Mouse (Mus musculus): ENCODE measurements around the gene Tbxa2r.

Tbxa2r gene

GRCm38 (mm10) chr10:81346453-81347067 is 18.0 kb downstream of the Tbxa2r start:
- no peak for DNase-seq (ENCODE audit: low spot score)

DNA sequence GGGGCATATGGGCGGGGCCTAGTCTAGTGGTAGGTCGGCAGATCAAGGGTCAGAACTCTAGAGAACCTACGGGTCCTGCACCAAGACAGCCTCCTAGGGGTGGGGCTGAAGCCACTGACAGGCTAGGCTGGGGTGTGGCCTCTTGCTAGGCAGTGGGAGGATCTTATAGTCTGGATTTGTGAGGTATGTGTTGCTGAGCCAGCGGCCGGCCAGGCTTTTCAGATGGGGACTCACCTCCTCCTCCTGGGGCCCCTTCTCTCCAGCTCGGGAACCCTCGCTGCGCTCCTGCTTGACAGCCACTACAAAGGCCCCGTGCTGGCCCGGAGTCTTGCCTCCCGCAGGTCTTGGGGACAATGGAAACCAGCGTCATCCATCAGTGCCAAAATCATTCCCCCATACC is 20.6 kb downstream of the Tbxa2r start:
- DNase-seq (ENCODE audit: low spot score): no peak

- no peak for DNase-seq (ENCODE audit: low spot score)
Observed at GRCm38 (mm10) chr10:81349961-81350350, 21.4 kb downstream of the Tbxa2r start.

DNA sequence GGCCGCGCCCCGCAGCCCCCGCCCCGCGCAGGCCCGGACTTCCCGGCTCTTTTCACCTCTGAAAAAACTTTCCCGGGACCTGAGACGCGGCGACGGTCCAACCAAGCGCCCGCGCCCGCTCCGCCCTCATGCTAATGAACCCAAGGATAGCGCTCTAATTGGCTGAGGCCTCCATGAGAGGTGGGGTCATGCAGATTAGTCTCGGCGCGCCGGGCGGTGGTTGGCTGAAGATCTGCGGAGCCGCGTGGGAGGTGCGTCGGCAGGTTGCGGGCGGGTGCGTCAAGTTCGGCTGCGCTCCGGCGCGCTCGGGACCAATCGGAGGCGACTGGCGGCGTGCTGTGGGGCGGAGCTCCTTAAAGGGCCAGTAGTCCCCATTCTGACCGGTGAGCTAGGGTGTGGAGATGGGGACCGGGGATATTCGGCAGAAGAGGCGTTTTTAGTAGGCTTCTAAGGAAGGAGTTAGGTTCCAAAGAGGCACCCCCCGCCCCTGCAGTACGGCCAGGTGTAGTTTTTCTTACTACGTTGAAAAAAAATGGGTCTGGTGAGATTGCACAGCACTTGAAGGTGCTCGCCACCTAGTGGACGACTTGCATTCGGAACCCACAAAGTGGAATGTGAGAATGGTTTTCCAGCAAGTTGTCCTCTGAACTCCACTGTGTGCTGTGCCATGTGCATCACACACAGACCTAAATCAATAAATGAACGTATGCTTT is 22.0 kb downstream of the Tbxa2r start, which contains the start of gene Hmg20b:
Gene Hmg20b (minus strand): TSS at position 130 of the 713 bp plus-strand sequence.
- peak; percentile 95 for DNase-seq (ENCODE audit: low spot score)

DNA sequence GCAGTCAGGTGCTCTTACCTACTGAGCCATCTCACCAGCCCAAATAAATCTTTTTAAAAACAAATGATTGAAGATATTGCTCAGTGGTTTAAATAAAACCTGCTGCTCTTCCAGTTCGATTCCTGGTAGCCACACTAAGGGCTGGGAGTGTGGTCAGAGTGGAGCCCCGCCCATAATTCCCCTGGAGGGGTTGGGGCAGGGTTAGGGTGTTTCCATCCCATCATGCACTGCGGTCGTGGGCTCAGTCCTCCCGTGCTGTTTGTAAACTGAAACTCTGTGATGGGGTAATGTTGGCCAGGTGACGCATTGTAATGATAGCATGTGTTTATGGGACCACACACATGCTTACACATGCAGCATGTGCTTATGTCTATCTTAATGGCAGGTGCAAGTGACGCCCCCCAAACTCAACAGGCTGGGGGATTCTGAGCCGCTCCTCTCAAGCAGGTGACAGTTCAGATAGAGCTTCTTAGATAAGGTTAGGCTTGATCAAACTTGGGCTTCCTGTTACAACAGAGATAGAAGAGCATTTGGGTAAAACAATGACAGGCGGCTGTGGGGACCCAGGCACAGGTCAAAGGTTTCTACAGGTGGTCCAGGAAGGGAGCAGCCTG is 23.3 kb downstream of the Tbxa2r start:
- DNase-seq (ENCODE audit: low spot score): no peak

DNA sequence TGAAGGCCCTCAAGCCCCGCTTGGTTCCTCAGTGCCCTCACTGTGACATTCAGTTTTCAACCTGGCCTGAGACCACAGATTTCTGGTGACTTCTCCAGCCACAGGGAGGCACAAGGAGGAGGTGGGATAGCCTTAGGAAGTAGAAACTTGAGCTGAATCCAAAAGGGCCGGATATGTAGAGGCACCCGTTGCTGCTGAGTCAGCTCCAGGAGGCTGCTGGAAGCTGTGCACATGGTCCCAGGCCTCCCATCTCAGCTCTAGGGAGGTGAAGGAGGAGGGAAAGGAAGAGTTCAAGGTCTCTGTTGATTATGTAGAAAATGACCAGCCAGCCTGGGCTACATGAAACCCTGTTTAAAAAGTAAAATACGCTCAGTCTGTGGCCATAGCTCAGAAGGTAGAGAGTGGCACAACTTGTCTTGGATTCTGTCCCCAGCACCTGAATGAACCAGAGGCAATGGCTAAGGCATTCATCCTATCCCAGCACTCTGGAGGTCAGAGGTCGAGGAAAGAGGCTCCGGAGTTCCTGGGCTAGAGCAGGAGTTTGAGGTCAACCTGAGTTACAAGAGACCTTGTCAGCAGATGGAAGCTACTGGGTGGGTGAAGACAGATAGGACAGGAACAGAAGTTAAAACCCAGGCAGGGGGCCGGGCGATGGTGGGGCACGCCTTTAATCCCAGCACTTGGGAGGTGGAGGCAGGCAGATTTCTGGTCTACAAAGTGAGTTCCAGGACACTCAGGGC is 26.4 kb downstream of the Tbxa2r start:
- no peak for DNase-seq (ENCODE audit: low spot score)

GRCm38 (mm10) chr10:81355533-81355932 is 27.0 kb downstream of the Tbxa2r start:
- no peak for DNase-seq (ENCODE audit: low spot score)

- no peak for DNase-seq (ENCODE audit: low spot score)
Observed at GRCm38 (mm10) chr10:81356352-81356990, 27.9 kb downstream of the Tbxa2r start.

- DNase-seq (ENCODE audit: low spot score): peak; percentile 75
Observed at GRCm38 (mm10) chr10:81356991-81357844, 28.7 kb downstream of the Tbxa2r start, which contains the start of gene Mfsd12. TSS of gene Mfsd12 (plus strand) at chr10:81357491.

DNA sequence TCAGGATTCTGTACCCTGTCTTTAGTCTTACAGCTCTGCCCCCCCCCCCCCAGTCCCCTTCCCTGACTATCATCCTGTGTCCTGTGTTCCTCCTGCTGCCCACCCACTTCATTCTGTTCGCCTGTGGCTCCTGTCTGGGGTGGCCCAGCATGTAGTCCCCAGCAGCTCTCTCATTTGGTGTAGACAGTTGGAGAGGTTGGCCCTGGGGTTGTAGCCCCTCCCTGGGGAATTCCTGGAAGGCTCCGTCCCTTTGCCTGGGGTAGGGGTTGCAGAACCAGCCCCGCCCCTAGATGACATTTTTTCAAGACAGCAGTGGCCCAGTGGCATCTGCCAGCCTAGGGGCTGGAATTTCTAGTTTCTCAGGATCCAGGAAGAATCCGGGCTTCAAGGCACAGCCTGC is 29.7 kb downstream of the Tbxa2r start:
- DNase-seq (ENCODE audit: low spot score): no peak

GRCm38 (mm10) chr10:81358841-81359240 is 30.3 kb downstream of the Tbxa2r start:
- no peak for DNase-seq (ENCODE audit: low spot score)

- DNase-seq (ENCODE audit: low spot score): no peak
Observed at GRCm38 (mm10) chr10:81360721-81361120, 32.2 kb downstream of the Tbxa2r start.

DNA sequence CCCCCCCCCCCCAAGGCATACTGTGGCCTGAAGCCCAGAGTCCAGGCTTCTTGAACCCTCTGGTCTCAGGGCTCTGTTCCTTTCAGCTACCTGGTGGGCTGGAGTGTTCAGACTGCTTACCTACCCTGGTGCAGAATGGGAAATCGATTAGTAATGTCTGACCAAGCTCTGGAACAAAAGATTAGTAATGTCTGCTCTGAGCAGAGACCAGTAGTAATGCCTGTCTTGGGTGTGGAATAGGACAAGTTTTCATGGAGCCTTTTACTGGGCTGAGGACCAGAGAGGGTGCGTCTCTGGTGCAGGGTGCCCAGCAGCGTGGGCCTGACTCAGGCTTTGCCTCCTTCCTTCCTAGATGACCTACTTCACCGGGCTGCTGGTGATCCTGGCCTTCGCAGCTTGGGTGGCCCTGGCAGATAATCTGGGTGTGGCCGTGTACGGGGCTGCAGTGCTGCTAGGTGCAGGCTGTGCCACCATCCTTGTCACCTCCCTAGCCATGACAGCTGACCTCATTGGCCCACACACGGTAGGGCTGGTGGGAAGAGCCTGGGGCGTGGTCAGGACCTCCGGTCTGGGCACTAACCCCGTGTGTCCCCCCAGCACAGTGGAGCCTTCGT is 33.9 kb downstream of the Tbxa2r start:
- no peak for DNase-seq (ENCODE audit: low spot score)

DNA sequence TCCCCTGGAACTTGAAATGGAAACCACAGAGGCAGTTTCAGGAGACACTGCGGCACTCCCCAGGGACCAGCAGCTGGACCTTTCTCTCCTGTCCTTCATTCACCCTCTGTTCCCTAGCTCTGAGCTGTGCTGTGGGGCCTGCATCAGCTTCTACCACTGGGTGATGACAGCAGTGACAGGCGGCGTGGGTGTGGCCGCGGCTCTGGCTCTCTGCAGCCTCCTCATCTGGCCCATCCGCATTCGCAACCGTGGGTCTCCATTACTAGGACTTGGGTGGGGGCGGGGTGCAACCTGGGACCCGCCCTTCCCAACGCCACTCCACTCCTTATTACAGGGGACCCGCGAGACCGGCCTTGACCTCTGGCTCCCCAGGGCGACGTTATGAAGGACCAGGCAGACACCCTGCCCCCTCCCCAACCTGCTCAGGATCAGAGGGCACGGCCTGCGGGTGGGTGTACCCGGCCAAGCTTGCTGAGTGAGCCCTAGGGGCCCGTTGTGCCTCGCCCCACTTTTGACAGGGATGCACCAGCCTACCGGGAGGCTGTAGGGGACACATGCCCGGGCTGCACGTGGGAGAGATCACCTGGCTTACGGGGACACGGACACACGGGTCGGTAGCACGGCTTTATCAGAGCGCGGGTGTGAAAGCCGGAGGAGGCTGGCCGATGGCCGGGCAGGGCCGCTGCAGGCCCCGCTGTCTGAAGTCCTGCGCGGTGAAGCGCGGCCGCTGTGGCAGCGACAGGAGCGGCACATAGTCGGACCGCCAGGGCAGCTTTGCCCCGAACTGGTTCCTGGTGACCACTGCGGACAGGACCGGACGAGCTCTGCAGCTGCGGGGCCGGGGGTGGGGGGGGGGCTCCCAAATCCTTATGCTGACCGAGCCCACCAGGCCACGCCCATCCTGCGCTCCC is 35.2 kb downstream of the Tbxa2r start:
- no peak for DNase-seq (ENCODE audit: low spot score)

DNA sequence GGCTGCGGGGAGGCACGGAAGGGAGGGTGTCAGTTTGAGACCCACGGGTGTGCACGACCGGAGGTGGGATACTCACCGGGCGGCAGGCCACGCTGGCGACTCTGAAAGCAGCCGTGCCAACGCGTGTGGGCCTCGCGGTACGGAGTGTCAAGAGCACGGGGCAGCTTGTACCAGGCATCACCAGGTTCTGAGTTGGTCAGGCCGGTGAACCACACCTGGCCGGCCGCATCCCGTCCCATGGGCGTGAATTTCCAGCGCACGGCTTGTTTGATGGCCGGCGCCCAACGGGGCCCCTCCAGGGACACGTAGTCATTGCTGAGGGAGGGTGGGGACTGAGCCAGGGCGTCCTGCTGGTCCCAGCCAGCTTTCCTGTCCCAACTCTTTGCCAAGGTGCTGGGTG is 36.1 kb downstream of the Tbxa2r start:
- DNase-seq (ENCODE audit: low spot score): no peak

DNA sequence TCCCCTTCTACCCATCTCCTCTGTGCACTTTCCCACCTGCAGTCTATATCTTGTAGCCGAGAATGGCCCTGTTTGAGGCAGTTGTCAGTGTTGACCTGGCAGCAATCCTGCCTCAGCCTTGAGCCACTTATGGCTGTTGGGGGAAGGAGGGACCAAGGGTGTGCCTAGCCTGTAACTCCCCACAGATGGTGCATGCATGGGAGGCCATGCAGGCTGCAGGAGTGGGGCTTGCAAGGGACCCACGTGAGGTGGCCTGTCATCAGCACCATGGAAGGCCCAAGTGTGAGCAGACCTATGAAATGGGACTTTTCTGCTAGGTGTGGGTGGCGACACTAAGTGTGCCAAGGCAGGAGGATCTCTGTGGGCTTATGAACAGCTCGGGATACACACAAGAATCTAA is 36.5 kb downstream of the Tbxa2r start:
- no peak for DNase-seq (ENCODE audit: low spot score)

- no peak for DNase-seq (ENCODE audit: low spot score)
Observed at GRCm38 (mm10) chr10:81365672-81366476, 37.3 kb downstream of the Tbxa2r start, which contains the start of gene 4930404N11Rik. TSS of gene 4930404N11Rik (minus strand) at chr10:81365816.

DNA sequence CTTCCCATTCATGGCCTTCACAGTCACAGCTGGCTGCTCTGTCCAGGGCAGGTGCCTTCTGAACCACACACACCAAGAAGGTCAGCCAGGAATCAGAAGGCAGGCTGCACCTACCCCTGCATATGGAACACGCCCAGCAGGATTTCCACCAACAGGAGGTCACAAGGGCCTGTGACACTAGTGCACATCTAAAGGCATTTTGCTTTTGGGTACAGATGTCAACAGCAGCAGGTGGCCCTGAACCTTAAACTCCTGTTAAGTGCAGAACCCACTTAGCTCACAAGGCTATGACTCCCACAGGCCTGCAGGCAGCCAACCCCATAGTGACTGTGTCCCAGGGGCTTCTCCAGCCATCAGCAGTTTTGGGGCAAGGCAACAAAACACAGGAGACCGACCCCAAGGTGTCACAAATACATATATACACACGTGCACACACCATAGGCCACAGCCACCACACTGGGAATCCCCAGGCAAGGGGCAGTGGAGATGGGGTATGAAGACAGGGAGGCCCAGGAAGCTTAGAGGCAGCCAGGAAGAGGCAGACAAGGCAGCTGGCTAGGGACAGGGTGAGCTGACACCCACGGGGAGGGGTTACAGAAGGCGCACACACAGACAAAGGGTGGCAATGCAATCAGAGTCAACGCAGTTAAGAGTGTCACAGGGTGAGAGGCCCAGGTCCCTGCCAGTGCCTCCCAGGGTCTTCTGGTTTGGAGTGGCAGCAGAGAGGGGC is 38.1 kb downstream of the Tbxa2r start:
- no peak for DNase-seq (ENCODE audit: low spot score)
